Mouse (Mus musculus): ENCODE data around the gene Ccdc6.

Ccdc6 gene

DNA sequence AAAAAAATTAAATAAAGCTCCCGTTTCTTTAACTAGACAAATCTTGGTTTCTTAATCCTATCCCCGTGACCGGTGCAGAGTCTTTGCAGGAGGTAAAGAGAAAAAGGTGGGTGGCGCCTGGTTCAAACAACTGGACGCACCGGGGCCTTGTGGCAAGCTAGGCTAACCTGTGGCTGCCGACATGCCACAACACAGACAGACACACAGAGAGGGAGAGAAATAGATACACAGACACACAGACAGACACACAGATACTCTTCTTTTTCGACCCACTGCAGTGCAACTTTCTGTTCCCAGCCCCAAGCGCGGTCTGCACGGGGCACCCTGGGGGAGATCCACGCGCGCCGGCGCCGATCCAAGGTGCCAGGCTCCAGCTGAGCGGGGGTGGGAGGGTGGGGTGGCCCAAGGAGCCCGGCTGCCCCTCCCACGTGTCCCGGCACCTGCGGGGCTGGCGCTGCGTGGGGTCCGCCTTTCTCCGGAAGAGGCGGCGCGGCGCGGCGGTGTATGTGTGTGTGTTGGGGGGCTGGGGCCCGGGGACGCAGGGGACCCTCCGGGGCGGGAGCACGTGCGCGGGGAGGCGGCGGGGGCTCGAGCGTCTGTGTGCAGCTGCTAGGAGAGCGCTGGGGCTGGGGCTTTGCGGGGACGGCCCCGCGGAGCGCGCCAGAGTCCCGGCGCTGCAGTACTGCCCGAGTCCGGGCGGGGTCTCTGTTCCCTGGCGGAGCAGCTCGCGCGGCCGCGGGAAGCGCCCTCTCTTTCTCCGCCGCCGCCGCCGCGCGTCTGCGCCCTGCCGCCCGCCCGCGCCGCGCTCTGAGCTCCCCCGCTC is at the start of gene Ccdc6:
Gene Ccdc6, plus strand, starts transcription at position 756 of the 823 bp plus-strand sequence.
- DNase-seq = peak; percentile 85 to 87

DNA sequence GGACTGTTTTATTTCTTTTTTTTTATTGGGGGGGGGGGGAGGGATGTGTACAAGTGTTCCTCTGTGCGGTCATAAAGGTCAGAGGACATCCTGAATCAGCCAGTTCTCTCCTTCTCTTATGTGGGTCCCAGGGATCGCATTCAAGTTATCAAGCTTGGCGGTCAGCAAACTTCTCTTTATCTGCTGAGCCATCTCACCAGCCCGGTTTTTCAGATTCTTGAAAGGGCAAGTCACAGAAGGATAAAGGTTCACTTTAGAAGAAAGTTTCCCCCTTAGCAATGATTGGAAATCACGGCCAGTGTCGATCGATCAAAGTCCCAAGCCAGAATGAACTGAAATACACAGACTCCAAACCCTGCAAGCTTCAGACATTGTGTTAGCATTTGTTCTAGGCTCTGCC is 47.1 kb upstream of the Ccdc6 start:
- DNase-seq = no peak

DNA sequence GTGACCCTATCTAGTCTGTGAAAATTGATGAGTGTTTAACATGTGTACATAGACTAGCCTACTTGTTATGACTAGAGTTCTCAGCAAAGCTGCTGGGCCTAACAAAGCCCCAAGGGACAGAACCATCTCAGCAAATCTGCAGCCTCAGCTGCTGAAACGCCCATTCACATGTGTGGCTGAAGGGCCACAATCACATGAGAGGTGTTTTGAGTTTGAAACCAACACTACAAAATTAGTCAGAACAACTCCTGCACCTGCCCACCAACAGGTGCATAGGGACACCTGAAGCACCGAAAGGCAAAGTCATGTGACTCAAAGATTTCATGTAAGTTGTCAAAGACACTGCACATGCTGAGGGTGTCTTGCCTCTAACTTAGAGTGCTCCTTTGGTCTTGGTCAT is 41.6 kb upstream of the Ccdc6 start:
- DNase-seq = no peak

DNA sequence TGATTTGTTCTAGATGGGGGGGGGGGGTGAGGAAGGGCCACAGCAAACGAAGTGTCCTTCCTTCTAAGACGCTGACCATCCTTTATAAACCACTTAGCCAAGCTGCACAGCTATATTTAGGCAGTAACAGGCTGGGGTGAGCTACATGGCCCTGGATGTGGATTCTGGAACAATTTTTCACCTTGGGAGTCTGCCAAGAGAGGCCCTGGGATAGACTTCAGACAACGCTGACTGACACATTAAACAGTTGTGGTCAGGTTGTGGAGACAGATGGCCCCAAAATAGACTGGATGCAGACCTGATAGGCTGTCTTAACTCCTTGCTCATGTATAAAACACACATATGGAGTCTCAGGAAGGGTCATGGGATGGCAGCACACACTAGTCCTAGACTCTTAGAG is 39.9 kb upstream of the Ccdc6 start:
- DNase-seq = no peak

- peak; percentile 50 to 60 for DNase-seq
These were observed 36.8 kb upstream of the Ccdc6 start for GRCm38 (mm10) chr10:70060021-70060688.

DNA sequence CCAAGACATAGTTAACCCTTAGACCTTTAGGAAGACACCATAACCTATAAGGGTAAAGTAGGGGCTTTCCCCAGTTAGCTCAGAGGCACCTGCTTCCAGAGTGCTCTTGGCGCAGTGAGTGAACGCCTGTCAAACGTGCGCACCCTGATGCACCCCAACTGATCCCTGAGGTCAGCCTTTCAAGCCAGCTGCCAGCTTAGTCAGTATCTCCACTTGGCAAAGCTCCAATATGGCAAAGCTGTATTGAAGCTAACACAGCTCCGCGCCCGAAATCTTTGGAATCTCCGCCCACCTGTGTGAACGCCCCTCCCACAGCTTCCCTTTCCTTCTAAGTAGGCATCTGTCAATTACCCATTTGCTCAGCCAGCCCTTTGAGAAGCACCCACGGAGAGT is 36.2 kb upstream of the Ccdc6 start:
- DNase-seq = peak; percentile 24 to 35

GRCm38 (mm10) chr10:70063881-70064555 is 32.9 kb upstream of the Ccdc6 start:
- no peak for DNase-seq

DNA sequence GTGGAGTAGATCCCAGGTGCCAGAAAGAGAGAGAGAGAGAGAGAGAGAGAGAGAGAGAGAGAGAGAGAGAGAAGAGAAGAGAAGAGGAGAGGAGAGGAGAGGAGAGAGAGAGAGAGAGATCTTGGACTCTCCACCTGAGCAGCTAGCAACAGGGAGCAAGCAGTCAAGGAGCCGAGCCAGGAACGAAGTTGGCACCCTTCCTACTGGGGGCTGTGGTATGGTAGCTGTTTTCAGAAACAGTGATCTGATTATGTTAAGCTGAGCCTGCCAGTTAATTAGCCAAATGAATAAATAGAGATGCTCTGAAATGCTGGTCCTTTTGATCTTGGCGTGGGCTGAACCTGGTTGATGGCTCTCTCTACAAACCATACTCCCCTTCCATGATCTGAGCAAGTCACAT is 31.7 kb upstream of the Ccdc6 start:
- DNase-seq = no peak

DNA sequence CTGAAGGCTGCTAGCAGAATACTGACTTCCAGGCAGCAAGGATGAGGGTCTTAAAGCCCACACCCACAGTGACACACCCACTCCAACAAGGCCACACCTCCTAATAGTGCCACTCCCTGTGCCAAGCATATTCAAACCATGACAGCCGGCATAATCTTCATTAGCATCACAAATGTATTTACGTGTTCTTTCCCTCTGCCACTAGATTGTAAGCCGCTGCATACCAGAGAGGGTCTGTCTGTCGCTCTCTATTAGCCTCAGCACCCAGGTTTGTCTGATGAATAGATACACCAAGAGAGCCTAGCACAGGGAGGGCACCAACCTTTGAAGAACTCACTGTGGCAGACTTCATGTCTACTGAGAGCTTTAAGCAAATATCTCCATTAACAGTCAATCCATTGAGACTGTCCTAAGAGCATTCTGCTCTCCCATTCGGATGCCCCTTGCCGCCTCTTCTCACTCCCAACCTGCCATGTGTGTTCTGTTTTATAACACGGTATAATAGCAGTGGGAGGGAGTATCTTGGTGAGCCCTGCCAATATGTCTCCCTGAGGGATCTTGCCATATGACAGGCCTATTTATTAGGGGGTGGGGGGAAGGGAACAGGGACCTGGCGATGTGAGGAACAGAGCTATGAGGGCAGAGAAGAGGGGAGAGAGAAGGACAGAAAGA is 30.3 kb upstream of the Ccdc6 start:
- DNase-seq = no peak

DNA sequence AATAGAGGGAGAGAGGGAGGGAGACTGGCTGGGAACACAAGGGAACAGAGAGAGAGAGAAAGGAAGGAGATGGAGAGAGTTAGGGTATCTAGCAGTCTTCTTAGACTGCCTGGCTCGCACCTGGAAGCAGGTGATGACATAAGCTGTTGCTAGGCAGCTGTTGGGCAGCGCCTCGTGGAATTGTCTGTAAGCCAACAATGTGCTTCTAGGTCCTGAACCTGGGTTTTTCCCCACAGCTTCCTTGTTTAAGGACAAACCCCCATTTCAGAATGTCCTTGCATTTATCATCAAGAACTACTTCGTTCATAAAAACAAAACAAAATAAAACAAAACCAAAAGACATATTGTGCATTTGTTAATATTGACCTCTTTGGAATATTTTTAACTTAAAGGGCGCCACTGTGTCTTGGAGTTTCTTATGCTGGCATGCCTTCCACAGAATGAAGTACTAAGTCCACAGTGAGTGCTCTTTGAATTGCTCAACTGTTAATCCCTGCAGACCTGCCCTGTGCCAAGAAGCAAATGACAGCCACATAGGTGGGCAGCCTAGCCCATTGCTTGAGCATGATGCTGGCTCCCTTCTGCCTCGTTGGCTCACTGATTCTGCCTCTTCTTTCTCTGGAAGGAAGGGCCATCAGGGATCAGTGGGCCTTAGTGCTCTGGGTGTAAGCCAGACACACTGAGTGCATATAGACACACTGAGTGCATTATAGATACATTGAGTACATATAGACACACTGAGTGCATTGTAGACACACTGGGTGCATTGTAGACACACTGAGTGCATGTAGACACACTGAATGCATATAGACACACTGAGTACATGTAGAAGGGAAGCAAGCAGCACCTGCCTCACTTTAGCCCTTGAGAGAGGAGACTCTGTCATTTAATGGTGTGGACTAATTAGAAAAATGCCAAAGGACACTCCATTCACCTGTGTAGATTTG is 29.5 kb upstream of the Ccdc6 start:
- DNase-seq = no peak

DNA sequence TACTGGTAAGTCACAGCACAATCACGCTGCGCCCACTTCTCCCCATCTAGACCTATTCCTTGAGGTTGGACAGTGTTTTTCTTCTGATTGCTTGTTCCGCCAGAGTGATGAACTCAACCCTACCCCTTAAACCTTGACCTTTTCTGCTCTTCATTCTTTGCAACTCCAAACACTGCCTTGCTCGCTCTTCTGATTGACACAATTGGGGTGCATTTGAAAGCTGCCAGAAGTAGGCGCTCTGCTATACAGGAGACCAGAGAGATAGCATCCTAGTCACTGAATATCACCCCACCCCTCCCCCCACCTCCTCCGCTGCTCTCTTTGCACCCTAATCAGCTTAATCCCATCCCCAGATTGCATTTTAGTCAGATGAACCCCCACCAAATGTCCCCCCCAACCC is 27.6 kb upstream of the Ccdc6 start:
- DNase-seq = no peak

- DNase-seq = no peak
These were observed 25.6 kb upstream of the Ccdc6 start for GRCm38 (mm10) chr10:70071334-70071733.

DNA sequence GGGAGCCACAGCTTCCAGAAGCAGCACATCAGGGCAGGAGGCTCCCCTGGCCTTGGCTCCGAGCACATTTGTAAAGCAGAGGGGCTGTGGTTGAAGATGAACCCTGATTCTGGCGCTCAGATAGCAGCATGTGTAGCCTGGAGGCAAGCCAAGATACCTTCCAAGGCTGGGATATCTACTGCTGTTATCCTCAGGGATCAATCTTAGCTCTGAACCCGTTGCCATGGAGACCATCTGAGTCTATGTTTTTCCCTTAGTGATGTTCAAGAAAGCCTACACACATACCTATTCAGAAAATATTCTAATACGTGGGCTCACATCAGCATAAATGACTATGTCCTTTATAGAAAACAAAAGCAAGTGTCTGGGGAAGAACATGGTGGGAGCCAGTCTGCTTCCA is 19.5 kb upstream of the Ccdc6 start:
- no peak for DNase-seq

DNA sequence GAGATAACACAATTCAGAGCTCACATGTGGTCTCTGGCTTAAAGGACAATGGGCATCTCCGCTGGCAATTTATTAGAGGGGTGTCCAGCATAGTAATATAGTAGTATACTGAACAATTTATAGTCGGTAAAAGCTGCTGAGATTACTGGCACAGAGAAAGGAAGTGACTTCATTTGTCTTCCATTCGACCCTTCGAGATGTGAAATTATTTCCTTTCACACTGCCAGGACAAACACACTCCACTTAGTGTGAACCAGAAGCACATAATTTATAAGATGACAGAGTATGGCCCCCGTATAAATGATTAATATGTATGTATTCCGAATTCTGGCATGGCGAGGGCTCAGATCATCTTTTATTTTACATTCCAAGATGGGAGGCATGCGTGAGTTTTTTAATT is 16.0 kb upstream of the Ccdc6 start:
- DNase-seq = no peak

- DNase-seq = no peak
These were observed 15.3 kb upstream of the Ccdc6 start for GRCm38 (mm10) chr10:70081564-70082175.

- DNase-seq = no peak
These were observed 13.7 kb upstream of the Ccdc6 start for GRCm38 (mm10) chr10:70083241-70083640.

DNA sequence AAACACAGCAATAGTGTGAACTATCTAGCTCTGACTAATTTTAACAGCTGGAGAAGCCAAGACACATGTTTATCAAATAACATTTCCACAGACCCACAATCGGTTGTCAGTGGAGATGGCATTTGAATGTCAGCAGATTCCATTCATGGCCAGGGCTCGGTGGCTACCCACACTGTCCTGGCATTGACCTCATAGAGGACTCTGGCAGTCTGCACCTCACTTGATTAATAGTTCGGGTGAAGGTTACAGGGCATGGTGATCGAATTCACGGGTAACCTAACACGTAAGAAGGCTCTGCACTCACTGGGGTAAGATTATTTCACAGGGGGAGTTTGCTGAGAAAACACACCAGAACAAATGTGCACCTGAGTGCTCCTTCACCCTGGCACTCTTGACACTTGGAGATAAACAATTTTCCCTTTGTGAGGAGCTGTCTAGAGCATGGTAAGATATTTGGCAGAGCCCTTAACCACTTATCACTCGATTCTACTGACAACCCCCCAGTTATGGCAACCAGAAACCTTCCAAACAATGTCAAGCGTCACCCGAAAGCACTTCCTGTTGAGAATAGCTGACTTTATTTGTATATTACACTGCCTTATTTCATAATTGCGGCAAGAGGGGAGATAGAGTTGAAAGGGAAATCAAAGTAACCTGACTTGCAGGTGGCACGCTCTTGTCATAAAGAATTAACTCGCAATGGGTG is 11.5 kb upstream of the Ccdc6 start:
- no peak for DNase-seq

- no peak for DNase-seq
These were observed 8.1 kb upstream of the Ccdc6 start for GRCm38 (mm10) chr10:70088788-70089187.

DNA sequence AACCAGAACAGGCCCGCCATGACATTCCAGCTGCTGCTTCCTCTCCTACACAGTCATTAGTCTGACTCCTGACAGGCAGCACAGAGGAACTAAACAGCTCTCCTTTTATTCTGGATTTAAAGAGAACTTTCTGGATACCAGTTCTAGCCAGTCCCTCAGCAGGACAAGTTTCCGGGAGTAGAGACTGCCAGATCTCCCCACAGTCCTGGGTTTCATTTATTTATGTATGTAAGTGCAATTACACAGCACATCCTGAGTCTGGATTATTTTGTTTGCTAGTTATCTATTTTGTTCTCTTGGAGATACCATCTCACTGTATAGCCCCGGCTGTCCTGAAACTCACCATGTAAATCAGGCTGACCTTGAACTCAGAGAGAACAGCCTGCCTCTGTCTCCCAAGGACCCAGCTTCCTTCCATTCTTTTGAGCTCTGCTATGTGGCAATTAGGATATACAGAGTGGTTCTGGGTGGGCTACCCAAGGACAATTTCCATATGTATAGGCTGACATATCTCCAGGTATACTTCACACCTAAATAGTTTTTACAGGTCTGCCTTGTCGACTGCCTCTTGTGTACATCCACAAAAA is 5.0 kb upstream of the Ccdc6 start:
- DNase-seq = no peak

GRCm38 (mm10) chr10:70093782-70094181 is 3.1 kb upstream of the Ccdc6 start:
- DNase-seq = no peak

Data from thymus, adult 18-20 months (tissue).